Mouse (Mus musculus) naive thymus-derived CD4-positive, alpha-beta T cell, adult 2 months (primary cell): ENCODE data around the gene Cntrob.

ENCODE experiments used
- DNase-seq: peaks from one replicate; pipeline ENCODE4 v3.0.0-alpha.2; 2011; ENCODE audit warnings: low read depth

The Cntrob gene

GRCm38 (mm10) chr11:69323667-69324111 is at the start of gene Cntrob, which contains the start of gene Trappc1:
Gene Cntrob, minus strand, starts transcription at chr11:69323775.
Gene Trappc1, plus strand, starts transcription at chr11:69323980.
- peak; percentile 99 for DNase-seq

- DNase-seq: peak; percentile 85
Measured at GRCm38 (mm10) chr11:69372780-69373170, 49.2 kb upstream of the Cntrob start.

GRCm38 (mm10) chr11:69372056-69372779 is 48.6 kb upstream of the Cntrob start:
- DNase-seq: peak; percentile 67

- no peak for DNase-seq
Measured at GRCm38 (mm10) chr11:69371601-69372000, 48.0 kb upstream of the Cntrob start.

GRCm38 (mm10) chr11:69370817-69371215 is 47.2 kb upstream of the Cntrob start:
- no peak for DNase-seq

- DNase-seq: peak; percentile 38
Measured at GRCm38 (mm10) chr11:69369990-69370816, 46.6 kb upstream of the Cntrob start.

- DNase-seq: no peak
Measured at GRCm38 (mm10) chr11:69369215-69369989, 45.8 kb upstream of the Cntrob start, which contains the start of gene Chd3. Gene Chd3, minus strand, starts transcription at chr11:69369406.

- DNase-seq: peak; percentile 57
Measured at GRCm38 (mm10) chr11:69368356-69369214, 45.0 kb upstream of the Cntrob start.

- peak; percentile 49 for DNase-seq
Measured at GRCm38 (mm10) chr11:69367616-69368355, 44.2 kb upstream of the Cntrob start.

GRCm38 (mm10) chr11:69366855-69367615 is 43.5 kb upstream of the Cntrob start:
- DNase-seq: no peak

- peak; percentile 97 for DNase-seq
Measured at GRCm38 (mm10) chr11:69366157-69366854, 42.7 kb upstream of the Cntrob start.

GRCm38 (mm10) chr11:69365722-69366121 is 42.1 kb upstream of the Cntrob start:
- peak; percentile 37 for DNase-seq

GRCm38 (mm10) chr11:69364910-69365309 is 41.3 kb upstream of the Cntrob start:
- DNase-seq: peak; percentile 31

GRCm38 (mm10) chr11:69364376-69364775 is 40.8 kb upstream of the Cntrob start:
- DNase-seq: no peak

GRCm38 (mm10) chr11:69362479-69362878 is 38.9 kb upstream of the Cntrob start:
- no peak for DNase-seq

GRCm38 (mm10) chr11:69362021-69362420 is 38.4 kb upstream of the Cntrob start:
- no peak for DNase-seq

- DNase-seq: no peak
Measured at GRCm38 (mm10) chr11:69357690-69358089, 34.1 kb upstream of the Cntrob start.

- DNase-seq: no peak
Measured at GRCm38 (mm10) chr11:69356544-69356943, 33.0 kb upstream of the Cntrob start.

GRCm38 (mm10) chr11:69346441-69346840 is 22.9 kb upstream of the Cntrob start:
- DNase-seq: no peak
